Mouse (Mus musculus) cerebellum, adult 2 months (tissue): ENCODE measurements around the gene Aldh3b3.

Experiments used
- CTCF ChIP-seq: fragments of 200-500 bp; IDR thresholded peaks from 2 replicates; pipeline ENCODE4 v1.5.1; 2011; ENCODE audit warnings: low read depth, mild to moderate bottlenecking, control low read depth, low read length, moderate library complexity, borderline replicate concordance; ENCODE audit not compliant: insufficient read depth
- POLR2A ChIP-seq: fragments of 200-500 bp; IDR thresholded peaks from 2 replicates; pipeline ENCODE4 v1.6.1; 2011; ENCODE audit warnings: low read length, control low read depth, borderline replicate concordance; ENCODE audit not compliant: insufficient read depth

DNA sequence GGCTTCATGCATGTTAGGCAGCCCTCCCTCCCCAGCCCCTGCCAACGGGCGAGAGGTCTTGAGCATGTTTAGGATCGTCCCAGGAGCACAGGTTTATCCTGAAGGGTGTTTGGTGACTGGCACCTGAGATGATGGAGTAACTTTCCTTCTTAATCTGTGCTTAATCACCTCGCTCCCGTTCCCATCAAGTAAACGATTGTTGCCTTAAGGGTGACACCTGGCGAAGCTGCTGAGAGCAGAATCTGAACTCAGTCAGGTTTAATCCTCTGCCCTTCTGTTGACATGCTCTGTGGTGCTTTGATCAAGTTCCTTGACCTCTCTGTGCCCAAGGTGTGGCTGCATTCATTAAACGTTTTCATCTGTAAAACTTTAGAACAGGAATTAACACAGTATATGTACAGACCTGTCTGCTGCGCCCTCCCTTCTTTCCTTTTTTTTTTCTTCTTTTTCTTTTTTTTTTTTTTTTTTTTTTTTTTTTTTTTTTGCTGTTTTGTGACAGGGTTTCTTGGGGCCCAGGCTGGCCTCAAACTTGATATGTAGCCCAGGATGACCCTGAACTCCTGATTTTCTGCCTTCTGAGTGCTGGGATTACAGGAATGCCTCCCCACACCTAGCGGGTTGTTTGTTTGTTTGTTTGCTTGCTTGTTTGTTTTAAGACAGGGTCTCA is 59.6 kb downstream of the Aldh3b3 start:
- no peak for TF ChIP-seq POLR2A
- TF ChIP-seq CTCF: no peak
